Mouse (Mus musculus): ENCODE results near the gene Plcxd2.
A peak's percentile ranks its signal among the peaks of the same experiment; 100 is the strongest.

The Plcxd2 gene

GRCm38 (mm10) chr16:46001550-46002166, 8.4 kb downstream of the Plcxd2 start:
- TF ChIP-seq GATA4 (IDR thresholded peaks at IDR 0.05; ENCODE audit: insufficient replicate concordance, low read length): no peak

GRCm38 (mm10) chr16:46000976-46001375, 9.0 kb downstream of the Plcxd2 start:
- no peak for TF ChIP-seq GATA4 (IDR thresholded peaks at IDR 0.05; ENCODE audit: insufficient replicate concordance, low read length)

GRCm38 (mm10) chr16:45999374-46000191, 10.4 kb downstream of the Plcxd2 start:
- no peak for TF ChIP-seq GATA4 (IDR thresholded peaks at IDR 0.05; ENCODE audit: insufficient replicate concordance, low read length)

- TF ChIP-seq GATA4 (IDR thresholded peaks at IDR 0.05; ENCODE audit: insufficient replicate concordance, low read length): no peak
These were observed 11.8 kb downstream of the Plcxd2 start for GRCm38 (mm10) chr16:45998231-45998630.

- no peak for TF ChIP-seq GATA4 (IDR thresholded peaks at IDR 0.05; ENCODE audit: insufficient replicate concordance, low read length)
These were observed 18.9 kb downstream of the Plcxd2 start for GRCm38 (mm10) chr16:45990901-45991676.

GRCm38 (mm10) chr16:45986236-45986635, 23.8 kb downstream of the Plcxd2 start:
- TF ChIP-seq GATA4 (IDR thresholded peaks at IDR 0.05; ENCODE audit: insufficient replicate concordance, low read length): no peak

- peak; percentile 95 for TF ChIP-seq GATA4 (IDR thresholded peaks at IDR 0.05; ENCODE audit: insufficient replicate concordance, low read length)
These were observed 25.1 kb downstream of the Plcxd2 start for GRCm38 (mm10) chr16:45984610-45985606.

GRCm38 (mm10) chr16:45976251-45976650, 33.8 kb downstream of the Plcxd2 start:
- TF ChIP-seq GATA4 (IDR thresholded peaks at IDR 0.05; ENCODE audit: insufficient replicate concordance, low read length): no peak

GRCm38 (mm10) chr16:45973959-45974686, 35.9 kb downstream of the Plcxd2 start:
- no peak for TF ChIP-seq GATA4 (IDR thresholded peaks at IDR 0.05; ENCODE audit: insufficient replicate concordance, low read length)

- TF ChIP-seq GATA4 (IDR thresholded peaks at IDR 0.05; ENCODE audit: insufficient replicate concordance, low read length): no peak
These were observed 39.8 kb downstream of the Plcxd2 start for GRCm38 (mm10) chr16:45970187-45970586.

- no peak for TF ChIP-seq GATA4 (IDR thresholded peaks at IDR 0.05; ENCODE audit: insufficient replicate concordance, low read length)
These were observed 41.3 kb downstream of the Plcxd2 start for GRCm38 (mm10) chr16:45968716-45969115.

- TF ChIP-seq GATA4 (IDR thresholded peaks at IDR 0.05; ENCODE audit: insufficient replicate concordance, low read length): no peak
These were observed 42.5 kb downstream of the Plcxd2 start for GRCm38 (mm10) chr16:45967471-45967870.

GRCm38 (mm10) chr16:45966604-45967003, 43.4 kb downstream of the Plcxd2 start:
- peak; percentile 34; the same call in 1 of the 2 replicates for TF ChIP-seq GATA4 (IDR thresholded peaks at IDR 0.05; ENCODE audit: insufficient replicate concordance, low read length)

GRCm38 (mm10) chr16:45964777-45965176, 45.2 kb downstream of the Plcxd2 start:
- no peak for TF ChIP-seq GATA4 (IDR thresholded peaks at IDR 0.05; ENCODE audit: insufficient replicate concordance, low read length)

All from liver, adult (tissue).